In genomic region chr9:12380029-12380428, GRCm38 (mm10) we compare ENCODE assay signal across 24 mouse cellular contexts.
DNase-seq lines count a peak whose midpoint lies in the region; ATAC-seq and TF ChIP-seq lines count a peak whose summit lies in the region.
"Had no signal": no experiment of that assay in that cellular context is flagged by ENCODE, and none has a peak within 500 bp of the region (broad histone marks: within the 10 kb centered on the region; RNA-seq: fewer than 3 reads in every experiment).

No protein-coding gene starts in this region.

- no peak overlapping the region for H3K27ac ChIP-seq in embryonic facial prominence, embryonic 14.5 days (replicated peaks; ENCODE audit: low read depth, low read length)
- H3K27ac ChIP-seq in embryonic facial prominence, embryonic 10.5 days (replicated peaks) = no peak overlapping the region
- H3K27ac ChIP-seq in heart, embryonic 10.5 days = no peak overlapping the region
- H3K27ac ChIP-seq in heart, adult 2 months = no peak overlapping the region
- no peak overlapping the region for H3K27ac ChIP-seq in heart, embryonic 16.5 days (ENCODE audit: low read length)
- H3K27ac ChIP-seq: embryonic facial prominence, embryonic 12.5 days; forebrain, embryonic 13.5 days; gastrocnemius, adult 2 months; hindbrain, embryonic 12.5 days; hindbrain, postnatal 0 days; kidney, postnatal 0 days had no signal

- 64% methylated on average over 2 of the region's 2 CpGs for WGBS in embryonic facial prominence, embryonic 14.5 days
- 71% methylated on average over 2 of the region's 2 CpGs for WGBS in embryonic facial prominence, embryonic 10.5 days
- WGBS in heart, embryonic 10.5 days = 34% methylated on average over 2 of the region's 2 CpGs
- 12% methylated on average over 2 of the region's 2 CpGs for WGBS in heart, adult 2 months
- WGBS in heart, embryonic 16.5 days = 26% methylated on average over 2 of the region's 2 CpGs

- no peaks in the 10 kb centered on the region for H3K9me3 ChIP-seq in embryonic facial prominence, embryonic 14.5 days (ENCODE audit: control insufficient read depth, low read length)
- no peaks in the 10 kb centered on the region for H3K9me3 ChIP-seq in embryonic facial prominence, embryonic 10.5 days
- no peaks in the 10 kb centered on the region for H3K9me3 ChIP-seq in heart, embryonic 10.5 days
- no peaks in the 10 kb centered on the region for H3K9me3 ChIP-seq in heart, embryonic 16.5 days (replicated peaks; ENCODE audit: control insufficient read depth, low read length)
- H3K9me3 ChIP-seq: embryonic facial prominence, embryonic 12.5 days; forebrain, embryonic 13.5 days; heart, embryonic 15.5 days; hindbrain, embryonic 12.5 days had no signal

- TF ChIP-seq CTCF in heart, adult 2 months (IDR thresholded peaks at IDR 0.05) = no peak

- H3K27me3 ChIP-seq in embryonic facial prominence, embryonic 14.5 days (replicated peaks; ENCODE audit: control insufficient read depth, insufficient read depth, low read length) = no peaks in the 10 kb centered on the region
- H3K27me3 ChIP-seq in embryonic facial prominence, embryonic 10.5 days (replicated peaks; ENCODE audit: low read depth, poor library complexity, severe bottlenecking) = no peaks in the 10 kb centered on the region
- no peaks in the 10 kb centered on the region for H3K27me3 ChIP-seq in heart, embryonic 10.5 days (ENCODE audit: insufficient read depth, poor library complexity, severe bottlenecking)
- no peaks in the 10 kb centered on the region for H3K27me3 ChIP-seq in heart, adult 2 months (ENCODE audit: control insufficient read depth, insufficient read depth, low read length)
- H3K27me3 ChIP-seq in heart, embryonic 16.5 days (ENCODE audit: control insufficient read depth, insufficient read depth, low read length) = no peaks in the 10 kb centered on the region
- H3K27me3 ChIP-seq: embryonic facial prominence, embryonic 12.5 days; forebrain, embryonic 13.5 days; heart, embryonic 15.5 days; hindbrain, embryonic 12.5 days had no signal

- TF ChIP-seq EP300 in heart, adult 2 months (IDR thresholded peaks at IDR 0.05; ENCODE audit: insufficient read depth, low read depth, low read length) = no peak

- no peaks in the 10 kb centered on the region for H3K36me3 ChIP-seq in embryonic facial prominence, embryonic 14.5 days (ENCODE audit: control insufficient read depth, insufficient read depth, low read length)
- H3K36me3 ChIP-seq in embryonic facial prominence, embryonic 10.5 days (replicated peaks) = no peaks in the 10 kb centered on the region
- H3K36me3 ChIP-seq in heart, embryonic 10.5 days = no peaks in the 10 kb centered on the region
- H3K36me3 ChIP-seq in heart, adult 2 months (ENCODE audit: control insufficient read depth, insufficient read depth, low read length) = no peaks in the 10 kb centered on the region
- no peaks in the 10 kb centered on the region for H3K36me3 ChIP-seq in heart, embryonic 16.5 days (ENCODE audit: control insufficient read depth, insufficient read depth)
- H3K36me3 ChIP-seq: embryonic facial prominence, embryonic 12.5 days; heart, embryonic 15.5 days; hindbrain, embryonic 12.5 days had no signal

- H3K4me3 ChIP-seq in embryonic facial prominence, embryonic 14.5 days (ENCODE audit: low read depth, low read length) = no peak overlapping the region
- H3K4me3 ChIP-seq in embryonic facial prominence, embryonic 10.5 days = no peak overlapping the region
- H3K4me3 ChIP-seq in heart, embryonic 10.5 days = no peak overlapping the region
- H3K4me3 ChIP-seq in heart, adult 2 months = no peak overlapping the region
- no peak overlapping the region for H3K4me3 ChIP-seq in heart, embryonic 16.5 days (ENCODE audit: low read length)
- H3K4me3 ChIP-seq: embryonic facial prominence, embryonic 12.5 days; forebrain, embryonic 13.5 days; gastrocnemius, adult 2 months; heart, embryonic 15.5 days; hindbrain, embryonic 12.5 days had no signal

- TF ChIP-seq POLR2A in heart, adult 2 months (IDR thresholded peaks at IDR 0.05; ENCODE audit: insufficient read depth, low read depth, low read length) = no peak

- ATAC-seq in embryonic facial prominence, embryonic 14.5 days (ENCODE audit: low read depth) = no peak
- peak; percentile 80 for ATAC-seq in heart, embryonic 16.5 days (replicated peaks; ENCODE audit: extremely low read depth, insufficient read depth, low FRiP score)
- ATAC-seq: forebrain, embryonic 13.5 days; hindbrain, postnatal 0 days had no signal

- no peak overlapping the region for H3K9ac ChIP-seq in embryonic facial prominence, embryonic 14.5 days (ENCODE audit: low read depth, low read length)
- H3K9ac ChIP-seq in heart, adult 2 months (ENCODE audit: low read depth, low read length) = no peak overlapping the region
- H3K9ac ChIP-seq in heart, embryonic 16.5 days (ENCODE audit: low read length) = no peak overlapping the region
- H3K9ac ChIP-seq: embryonic facial prominence, embryonic 12.5 days; forebrain, embryonic 13.5 days; heart, embryonic 15.5 days; hindbrain, embryonic 12.5 days had no signal

- DNase-seq in embryonic facial prominence, embryonic 14.5 days (ENCODE audit: low spot score) = peak; percentile 1
- no peak for DNase-seq in embryonic facial prominence, embryonic 10.5 days (ENCODE audit: low spot score)
- peak; percentile 74 for DNase-seq in heart, embryonic 10.5 days (ENCODE audit: low spot score)
- no peak for DNase-seq in heart, adult 2 months
- DNase-seq in heart, postnatal 36 days = no peak
- DNase-seq in heart, postnatal 4 days = peak; percentile 6
- DNase-seq in left cerebral cortex, postnatal 10 days (ENCODE audit: extremely low spot score in 1 of 2, low spot score in 2 of 2) = no peak
- DNase-seq: adrenal gland, adult 2 months; adrenal gland, postnatal 25 days; cerebellum, adult 11 months; cerebellum, adult 8-10 months; cerebellum, postnatal 14 days; embryo, embryonic 11 days; gastrocnemius, adult 2 months; gastrocnemius, postnatal 36 days; kidney, adult 11 months; kidney, adult 9 months had no signal

- no peak overlapping the region for H3K4me2 ChIP-seq in embryonic facial prominence, embryonic 14.5 days (ENCODE audit: low read depth, low read length)
- H3K4me2 ChIP-seq in heart, embryonic 16.5 days (ENCODE audit: low read depth, low read length) = no peak overlapping the region
- H3K4me2 ChIP-seq: embryonic facial prominence, embryonic 12.5 days; forebrain, embryonic 13.5 days; heart, embryonic 15.5 days; hindbrain, embryonic 12.5 days had no signal

- H3K4me1 ChIP-seq in embryonic facial prominence, embryonic 14.5 days (ENCODE audit: control insufficient read depth, insufficient read depth, low read length) = no peaks in the 10 kb centered on the region
- no peaks in the 10 kb centered on the region for H3K4me1 ChIP-seq in embryonic facial prominence, embryonic 10.5 days
- H3K4me1 ChIP-seq in heart, embryonic 10.5 days = 0 out of 2 replicates have a peak, but pooled peaks cover 2% of the 10 kb centered on the region
- no peaks in the 10 kb centered on the region for H3K4me1 ChIP-seq in heart, adult 2 months (ENCODE audit: control insufficient read depth, insufficient read depth, low read length)
- H3K4me1 ChIP-seq in heart, embryonic 16.5 days (ENCODE audit: control insufficient read depth, insufficient read depth, low read length) = peaks cover 2% of the 10 kb centered on the region; the same call in 1 of the 2 replicates
- H3K4me1 ChIP-seq: embryonic facial prominence, embryonic 12.5 days; forebrain, embryonic 13.5 days; heart, embryonic 15.5 days had no signal

- intact Hi-C loops in heart, adult 2 months (cut with DNase I) = no loop called here
- intact Hi-C loops in heart, postnatal 36 days (cut with DNase I) = no loop called here
- intact Hi-C loops in left cerebral cortex, postnatal 10 days (cut with DNase I) = no loop called here

- H3K79me2 ChIP-seq in heart, adult 2 months (replicated peaks; ENCODE audit: control insufficient read depth, insufficient read depth, low read length) = no peaks in the 10 kb centered on the region

Comparison
In these comparisons a context has a peak if more than half of its experiments do, and no peak if none do; other contexts are left out.
1. DNase-seq: peak in embryonic facial prominence, embryonic 14.5 days (single experiment), heart, embryonic 10.5 days (single experiment) and heart, postnatal 4 days (single experiment); none in embryonic facial prominence, embryonic 10.5 days (single experiment), heart, adult 2 months (0 of 2), heart, postnatal 36 days (0 of 2) and left cerebral cortex, postnatal 10 days (0 of 2).